Mouse (Mus musculus) cortical plate, adult 2 months (tissue): ENCODE data around the gene Rhou. TPM values are rescaled to one million over a fixed set of nuclear protein-coding genes. Genes with fewer than 3 reads are reported as not detected.

Source experiments
- H3K27ac ChIP-seq: fragments of 200-500 bp; 2 replicates; pipeline ENCODE4 v1.5.1; 2012; ENCODE audit warnings: low read length, control low read depth, inconsistent platforms; ENCODE audit not compliant: insufficient read depth
- H3K4me1 ChIP-seq: fragments of 200-500 bp; 2 replicates; pipeline ENCODE4 v1.6.1; 2011; ENCODE audit warnings: low read length; ENCODE audit not compliant: control insufficient read depth, insufficient read depth
- H3K4me3 ChIP-seq: fragments of 200-500 bp; 2 replicates; pipeline ENCODE4 v1.5.1; 2011; ENCODE audit warnings: mild to moderate bottlenecking, low read length, control low read depth; ENCODE audit not compliant: insufficient read depth
- CTCF ChIP-seq: fragments of 200-500 bp; IDR thresholded peaks from 2 replicates; pipeline ENCODE4 v1.5.1; 2011; ENCODE audit warnings: mild to moderate bottlenecking, control low read depth, low read length; ENCODE audit not compliant: insufficient read depth; ENCODE audit errors: extremely low read depth
- POLR2A ChIP-seq: fragments of 200-500 bp; IDR thresholded peaks from 2 replicates; pipeline ENCODE4 v1.6.1; 2011; ENCODE audit warnings: mild to moderate bottlenecking, low read length, control low read depth; ENCODE audit not compliant: insufficient read depth; ENCODE audit errors: extremely low read depth
- polyA plus RNA-seq: library from polyadenylated mRNA; depleted of rRNA; stranded (reverse); fragments of >200 nt; gene quantifications from 2 replicates; pipeline ENCODE4 v1.2.3, GENCODE M21; 2012

Gene Rhou
- polyA plus RNA-seq, 1 experiment: 29.1 TPM

DNA sequence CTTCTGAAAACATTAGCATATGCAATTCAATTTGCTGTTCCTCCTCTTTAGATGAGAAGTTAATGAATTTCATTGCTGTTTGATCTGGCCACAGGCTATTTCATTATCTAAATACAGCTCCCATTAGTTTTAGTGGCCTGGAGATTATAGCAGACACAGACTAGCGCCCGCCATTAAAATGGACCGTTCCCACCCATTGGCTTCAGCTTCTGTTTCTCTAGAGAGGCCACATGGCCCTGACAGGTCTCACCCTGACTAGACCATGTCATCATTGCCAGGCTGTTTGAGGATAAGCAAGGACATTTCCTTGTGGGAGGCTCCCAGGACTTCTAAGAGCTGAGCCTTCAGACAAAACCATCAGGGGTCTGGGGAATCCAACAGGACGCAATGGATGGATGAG is 31.7 kb downstream of the Rhou start:
- Histone ChIP-seq H3K27ac (no peak overlapping the region), H3K4me3 (no peak overlapping the region), H3K4me1 (no peaks in the 10 kb centered on the region)
- TF ChIP-seq POLR2A (no peak), CTCF (no peak)

DNA sequence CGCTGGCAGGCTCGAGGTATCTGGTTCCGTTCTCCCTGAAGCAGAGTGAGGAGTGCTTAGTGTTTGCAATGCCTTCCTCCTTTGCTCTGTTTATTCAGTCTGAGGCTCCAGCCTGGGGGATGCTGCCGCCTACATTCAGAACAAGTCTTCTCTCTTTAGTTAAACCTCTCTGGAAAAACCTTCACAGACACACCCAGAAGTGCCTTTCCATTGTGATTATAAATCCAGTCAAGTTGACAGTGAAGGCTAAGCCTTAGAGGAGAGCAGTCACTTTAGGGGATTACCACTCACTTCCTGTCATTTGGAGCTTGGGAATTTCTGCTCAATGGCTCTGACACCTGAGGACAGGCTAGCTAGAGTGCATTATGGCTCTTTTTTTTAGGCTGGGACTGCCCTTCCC is 34.1 kb downstream of the Rhou start:
- TF ChIP-seq CTCF (no peak), POLR2A (no peak)
- Histone ChIP-seq H3K4me3 (no peak overlapping the region), H3K4me1 (no peaks in the 10 kb centered on the region), H3K27ac (no peak overlapping the region)

DNA sequence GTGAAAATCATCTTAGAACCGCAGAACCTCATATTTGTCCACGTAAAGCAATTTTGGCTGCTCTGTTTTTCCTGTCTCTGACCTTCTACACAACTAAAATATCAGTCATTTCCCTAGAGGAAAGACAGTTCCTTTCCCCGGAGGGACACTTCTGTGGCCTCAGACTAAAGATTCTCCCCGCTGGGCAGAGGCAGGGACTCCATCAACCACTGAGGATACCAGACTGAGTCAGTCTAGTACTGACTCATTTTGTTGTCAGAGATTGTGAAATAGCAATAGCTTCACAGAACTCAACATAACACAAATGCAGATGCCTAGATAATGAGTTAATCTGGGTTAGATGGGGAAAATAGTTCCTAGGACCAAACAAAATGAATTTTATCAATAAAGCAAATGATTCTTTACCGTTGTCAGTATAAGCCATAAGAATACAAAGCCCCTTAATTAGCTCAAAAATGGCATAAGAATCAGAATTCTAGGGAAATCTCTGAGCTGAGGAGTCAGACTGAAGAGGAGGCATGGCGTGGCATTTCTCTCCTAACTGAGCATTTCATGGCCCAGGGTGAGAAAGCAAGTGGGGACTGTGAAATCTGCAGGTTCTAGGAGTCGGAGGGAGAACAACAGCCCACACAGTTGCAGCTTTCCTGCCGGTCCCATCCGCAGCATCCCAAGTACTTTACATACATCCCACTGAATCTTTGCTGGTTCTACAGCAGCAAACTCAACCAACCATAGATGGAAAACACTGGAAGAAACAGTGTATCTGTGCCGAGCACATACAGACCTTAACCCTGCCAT is 38.6 kb downstream of the Rhou start:
- Histone ChIP-seq H3K4me3 (no peak overlapping the region), H3K27ac (no peak overlapping the region), H3K4me1 (no peaks in the 10 kb centered on the region)
- TF ChIP-seq CTCF (no peak), POLR2A (no peak)

DNA sequence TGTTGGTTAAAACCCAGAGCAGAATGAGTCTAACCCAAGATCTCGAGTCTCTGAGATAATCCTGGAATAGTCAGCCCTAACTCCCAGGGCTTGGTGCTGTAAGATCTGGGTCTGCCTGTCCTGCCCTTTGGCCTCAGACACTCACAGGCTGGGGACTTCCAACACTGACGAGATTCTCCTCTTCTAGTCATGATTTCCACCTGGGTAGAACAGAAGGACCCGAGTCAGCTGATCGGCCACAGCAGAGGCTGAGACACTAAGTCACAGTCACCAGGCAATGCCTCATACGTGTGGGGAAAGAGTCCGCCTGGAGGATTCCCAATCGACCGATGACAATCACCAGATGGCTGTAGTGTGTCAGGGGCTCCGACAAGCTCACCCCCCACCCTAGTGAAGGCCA is 42.4 kb downstream of the Rhou start:
- TF ChIP-seq POLR2A: no peak
- TF ChIP-seq CTCF: no peak
- no peaks in the 10 kb centered on the region for H3K4me1 ChIP-seq
- H3K27ac ChIP-seq: no peak overlapping the region
- H3K4me3 ChIP-seq: no peak overlapping the region

DNA sequence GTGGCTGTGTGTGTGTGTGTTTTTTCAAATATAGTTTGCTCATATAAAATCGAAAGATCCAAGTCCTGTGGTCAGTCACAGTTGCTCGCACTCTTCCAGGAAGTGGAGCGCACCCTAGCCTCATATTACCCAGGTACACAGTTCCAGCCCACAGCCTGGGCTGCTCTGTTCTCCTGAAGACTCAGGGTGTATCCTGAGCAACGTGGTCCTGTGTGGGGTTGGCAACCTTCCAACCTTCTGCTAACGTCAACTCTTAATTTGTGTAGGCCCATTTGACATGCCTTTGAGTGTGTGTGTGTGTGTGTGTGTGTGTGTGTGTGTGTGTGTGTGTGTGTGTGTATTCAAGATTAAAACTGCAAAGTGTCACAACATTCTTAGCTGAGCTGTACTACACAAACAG is 43.6 kb downstream of the Rhou start:
- H3K27ac ChIP-seq: no peak overlapping the region
- H3K4me1 ChIP-seq: 0 out of 2 replicates have a peak, but pooled peaks cover 1% of the 10 kb centered on the region
- no peak overlapping the region for H3K4me3 ChIP-seq
- TF ChIP-seq POLR2A: no peak
- TF ChIP-seq CTCF: no peak

DNA sequence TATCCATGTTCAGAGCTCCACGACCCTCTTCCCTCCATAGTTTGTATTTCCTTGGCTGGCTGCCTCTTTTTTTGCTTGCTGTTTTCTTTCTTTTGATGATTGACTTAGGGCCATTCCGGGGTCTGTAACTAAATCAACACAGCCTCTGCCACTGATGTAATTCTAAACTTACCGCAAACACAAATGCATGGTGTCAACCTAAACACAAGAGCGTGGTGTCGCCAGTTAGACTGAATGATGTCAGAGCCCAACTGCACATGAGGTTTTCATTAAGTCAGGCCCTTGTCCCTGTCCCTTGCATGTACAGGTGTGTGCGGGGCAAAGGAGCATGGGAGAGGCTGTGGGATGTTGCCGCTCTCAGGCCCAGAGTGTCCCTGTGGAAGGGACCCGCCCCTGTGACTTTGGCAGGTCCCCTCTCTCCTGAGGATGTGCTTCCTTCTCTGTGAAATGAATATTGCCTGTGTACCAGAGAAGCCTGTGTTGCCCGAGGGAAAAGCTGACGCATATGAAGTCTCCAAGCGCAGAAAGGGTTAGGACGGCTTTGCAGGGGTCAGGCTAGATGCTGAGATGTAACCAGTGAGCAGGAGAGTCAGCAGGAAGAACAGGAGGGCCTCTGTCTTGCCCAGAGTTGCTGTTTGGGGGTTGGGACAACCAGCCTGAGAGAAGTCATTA is 46.8 kb downstream of the Rhou start:
- no peak overlapping the region for H3K4me3 ChIP-seq
- H3K4me1 ChIP-seq: peaks cover 5% of the 10 kb centered on the region
- H3K27ac ChIP-seq: no peak overlapping the region
- TF ChIP-seq CTCF (no peak), POLR2A (no peak)

DNA sequence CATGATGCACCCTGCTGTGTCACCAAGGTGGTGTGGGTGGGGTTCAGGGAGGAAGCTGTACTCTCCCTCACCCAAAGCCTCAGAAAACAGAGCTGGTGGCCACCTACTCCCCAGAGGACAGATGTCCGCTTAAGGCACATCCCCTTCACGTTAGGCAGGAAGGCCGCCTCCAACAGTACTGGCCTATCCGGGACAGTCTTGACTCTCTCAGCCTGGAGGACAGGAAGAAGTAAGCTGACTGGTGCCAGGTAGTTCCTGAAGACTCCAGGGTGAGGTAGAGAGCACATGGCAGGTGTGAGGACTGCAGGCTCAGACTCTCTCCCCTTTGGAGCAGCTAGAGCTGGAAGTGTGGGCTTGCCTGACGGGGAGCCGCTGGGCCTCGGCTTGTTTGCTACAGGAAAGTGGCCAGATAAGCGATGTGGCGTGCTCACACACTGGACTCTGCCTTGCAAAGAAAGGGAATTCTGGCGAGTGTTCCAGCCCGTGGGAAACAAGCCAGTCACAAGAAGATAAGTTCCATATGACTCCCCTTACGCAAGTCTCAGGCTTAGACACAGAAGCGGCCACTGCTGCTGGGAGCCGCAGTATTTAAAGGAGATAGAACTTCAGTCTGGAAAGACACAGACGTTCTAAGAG is 48.3 kb downstream of the Rhou start:
- H3K27ac ChIP-seq: no peak overlapping the region
- no peak overlapping the region for H3K4me3 ChIP-seq
- TF ChIP-seq CTCF: no peak
- TF ChIP-seq POLR2A: no peak
- H3K4me1 ChIP-seq: peaks cover 8% of the 10 kb centered on the region

DNA sequence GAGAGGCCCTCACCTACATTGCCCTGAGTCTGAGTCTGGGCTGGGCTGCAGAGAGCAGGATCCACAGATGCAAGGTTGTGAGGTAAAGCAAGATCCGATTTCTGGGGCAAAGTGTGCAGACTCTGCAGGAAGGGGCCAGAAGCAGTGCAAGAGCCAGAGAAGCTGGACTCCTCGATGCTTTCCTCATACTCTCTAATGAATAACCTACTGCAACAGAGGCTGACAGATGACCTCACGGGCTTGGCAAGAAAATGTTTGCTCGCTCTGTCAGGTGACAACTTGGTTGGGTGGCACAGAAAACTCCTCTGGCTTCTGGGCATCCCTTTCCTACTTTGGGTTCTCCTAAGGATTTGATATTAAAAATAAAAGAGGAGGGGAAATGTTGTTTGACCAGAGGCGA is 51.6 kb downstream of the Rhou start:
- Histone ChIP-seq H3K27ac (no peak overlapping the region), H3K4me1 (peaks cover 8% of the 10 kb centered on the region), H3K4me3 (no peak overlapping the region)
- no peak for TF ChIP-seq POLR2A
- TF ChIP-seq CTCF: no peak

DNA sequence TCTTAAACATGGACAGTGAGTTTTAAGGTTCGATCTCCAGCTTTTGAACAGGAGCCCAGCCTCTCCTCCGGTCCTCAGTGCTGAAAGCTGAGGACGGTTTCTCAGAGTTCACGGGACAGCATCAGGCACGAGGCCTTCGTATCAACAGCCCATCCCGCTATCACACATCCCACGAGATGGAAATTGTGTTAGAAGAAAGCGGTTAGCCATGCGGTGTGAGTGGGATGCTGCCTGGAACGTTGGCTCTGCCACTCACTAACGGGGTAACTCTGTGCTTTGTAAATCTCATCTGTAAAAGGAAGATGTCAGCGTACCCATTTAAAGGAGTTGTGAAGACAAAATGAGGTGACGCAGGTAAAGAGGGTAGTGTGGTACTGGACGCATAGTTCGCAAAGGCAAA is 53.4 kb downstream of the Rhou start:
- H3K4me3 ChIP-seq: no peak overlapping the region
- TF ChIP-seq POLR2A (no peak), CTCF (no peak)
- H3K4me1 ChIP-seq: peaks cover 6% of the 10 kb centered on the region
- H3K27ac ChIP-seq: no peak overlapping the region
